Mouse (Mus musculus) adrenal gland, postnatal 0 days (tissue): Measurements from ENCODE around the gene Ccdc77. TPM values are rescaled to one million over a fixed set of nuclear protein-coding genes. Genes with fewer than 3 reads are reported as not detected.

Experiments
- polyA plus RNA-seq: library from polyadenylated mRNA; unstranded; fragments of >200 nt; fragmentation: Nextera tagmentation; extraction: Ambion mirVana; gene quantifications from 2 replicates; pipeline ENCODE4 v1.2.1, GENCODE M21; 2015

The Ccdc77 gene
- polyA plus RNA-seq, result 12.2 and 16.4 TPM in 2 replicates

DNA sequence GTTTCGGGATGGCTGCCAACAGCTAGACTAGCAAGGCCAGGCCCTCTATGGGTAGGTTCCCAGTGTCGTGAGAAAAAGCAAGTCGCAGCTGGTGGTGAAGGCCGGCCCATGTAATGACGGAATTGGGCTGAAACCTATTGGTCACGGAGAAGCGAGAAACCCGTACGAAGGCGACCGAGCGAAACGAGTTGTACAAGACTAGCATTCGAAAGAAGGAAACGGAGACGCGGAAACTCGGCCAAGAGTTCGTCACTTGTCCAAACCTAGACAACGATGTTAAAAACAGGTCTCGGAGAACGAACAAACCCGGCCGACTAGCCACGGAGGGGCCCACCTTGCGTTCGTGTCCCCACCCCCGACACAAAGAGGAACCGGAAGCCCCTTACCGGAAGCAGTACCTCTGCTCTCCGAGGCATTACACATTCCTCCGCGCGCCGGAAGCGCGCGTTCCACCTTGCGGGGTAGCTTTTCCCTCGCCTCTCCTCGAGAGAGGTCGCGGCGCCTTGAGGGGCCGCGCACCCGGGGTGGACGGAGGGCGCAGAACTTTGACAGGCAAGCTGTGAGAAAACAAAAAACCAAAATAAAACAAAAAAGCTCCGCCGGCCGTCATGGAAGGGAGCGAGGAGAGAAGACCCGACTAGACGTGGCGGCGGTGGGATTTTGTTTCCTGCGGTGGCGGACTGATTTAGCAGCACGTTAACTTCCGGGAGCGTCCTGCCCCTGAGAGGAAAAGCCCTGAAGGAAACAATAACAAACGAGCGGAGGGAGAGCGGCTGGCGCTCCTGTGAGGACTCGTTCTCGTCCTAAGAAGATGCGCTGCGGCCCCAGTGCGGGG is at the start of gene Ccdc77, which contains the start of gene Kdm5a:
Gene Ccdc77 (minus strand): TSS at position 687 of the 835 bp plus-strand sequence.
Gene Kdm5a (plus strand): TSS at position 437 of the 835 bp plus-strand sequence.

DNA sequence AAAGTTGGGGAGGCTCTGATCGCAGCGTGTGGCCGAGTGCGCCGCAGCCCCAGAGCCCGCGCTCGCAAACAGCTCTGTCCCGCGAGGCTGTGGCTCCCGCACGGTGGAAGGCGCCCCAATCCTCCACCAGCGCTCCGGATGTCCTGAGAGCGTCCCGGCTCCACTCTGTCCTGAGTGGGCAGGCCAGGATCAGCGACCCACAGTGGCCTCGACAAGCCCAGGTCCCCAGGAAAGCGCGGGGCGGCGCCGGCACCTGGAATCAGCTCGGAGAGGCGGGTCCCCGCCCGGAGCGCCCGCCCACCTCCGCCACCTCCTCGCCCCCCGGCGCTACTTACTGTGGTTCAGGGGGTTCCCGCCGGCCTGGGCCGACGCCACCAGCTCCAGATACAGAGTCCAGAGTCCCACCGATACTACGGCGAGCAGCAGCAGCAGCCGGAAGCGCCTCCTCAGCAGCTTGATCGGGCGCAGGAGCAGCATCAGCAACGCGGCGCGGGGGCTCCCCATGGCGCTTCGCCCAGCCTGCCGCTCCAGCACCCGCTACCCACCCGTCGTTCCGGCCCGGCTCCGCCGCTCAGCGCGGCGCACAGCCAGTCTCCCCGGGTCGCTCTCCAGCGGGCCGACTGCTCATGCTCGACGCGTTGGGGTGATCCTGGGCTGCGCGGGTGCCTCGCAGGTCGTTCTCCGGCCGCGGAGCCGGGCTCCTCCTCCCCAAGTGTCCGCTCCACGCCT is 70.0 kb downstream of the Ccdc77 start, which contains the start of the genes D330020A13Rik and B4galnt3:
Gene D330020A13Rik (plus strand): TSS at position 309 of the 729 bp plus-strand sequence.
Gene B4galnt3 (minus strand): TSS at position 504 of the 729 bp plus-strand sequence.

Other genes with a start within 250 kb of the Ccdc77 start
- gene D330020A13Rik, start 70.0 kb downstream of the Ccdc77 start, polyA plus RNA-seq, result 0.40 and 0.54 TPM in 2 replicates
- 0.71 and 1.8 TPM in 2 replicates for gene B4galnt3, start 69.8 kb downstream of the Ccdc77 start, polyA plus RNA-seq
- gene Kdm5a, start 250 bp downstream of the Ccdc77 start, polyA plus RNA-seq, result 35.1 and 43.4 TPM in 2 replicates
- 2.8 and 4.7 TPM in 2 replicates for gene Il17ra, start 98.9 kb upstream of the Ccdc77 start, polyA plus RNA-seq
- gene Tmem121b, start 129.4 kb upstream of the Ccdc77 start, polyA plus RNA-seq, result 0.06 and 0.25 TPM in 2 replicates
- 15.6 and 25.0 TPM in 2 replicates for gene Hdhd5, start 166.9 kb upstream of the Ccdc77 start, polyA plus RNA-seq